Mouse (Mus musculus) spleen, postnatal 10 days (tissue): Measurements from ENCODE around the gene Dcps.
A peak's percentile ranks its signal among the peaks of the same experiment; 100 is the strongest.

Source experiments
- DNase-seq, 2 experiments: peaks; one replicate each; pipeline ENCODE4 v3.0.0; 2021 to 2022; ENCODE audit warnings: low spot score in 2 of 2

The Dcps gene

DNA sequence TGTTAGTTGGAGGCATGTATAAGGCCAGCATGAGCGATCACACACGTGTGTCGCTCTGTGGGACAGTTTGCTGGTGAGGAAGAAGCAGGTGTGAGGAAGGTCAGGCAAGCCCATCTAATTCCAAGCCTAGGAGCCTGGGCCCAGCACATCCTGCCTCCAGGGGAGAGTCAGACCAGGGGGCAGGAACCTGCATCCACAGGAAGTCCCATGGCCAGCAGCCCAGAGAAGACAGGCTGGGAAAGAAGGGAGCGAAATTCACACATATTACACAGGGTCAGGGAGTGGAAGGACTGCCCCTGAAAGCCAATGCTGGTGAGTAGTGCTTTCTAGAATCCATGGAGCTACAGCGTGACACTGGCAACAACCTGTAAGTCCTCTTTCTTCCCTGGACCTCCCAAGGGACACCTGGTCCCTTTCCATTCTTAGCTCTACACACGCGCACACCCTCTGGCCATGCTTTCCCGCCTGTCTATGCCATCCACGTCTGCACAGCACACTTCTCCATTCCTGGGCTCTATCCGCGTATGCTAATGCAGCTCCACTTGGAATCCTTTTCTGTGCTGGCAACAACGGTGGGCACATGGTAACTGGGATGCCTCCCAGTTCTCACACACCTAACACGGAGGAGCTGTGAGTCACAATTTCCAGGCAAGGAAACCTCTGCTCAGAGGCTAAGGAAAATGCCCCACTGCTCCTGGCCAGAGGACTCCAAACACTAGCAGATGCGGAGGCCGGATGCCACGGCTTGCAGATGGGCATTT lies 44.0 kb downstream of the Dcps start:
- no peak for DNase-seq

DNA sequence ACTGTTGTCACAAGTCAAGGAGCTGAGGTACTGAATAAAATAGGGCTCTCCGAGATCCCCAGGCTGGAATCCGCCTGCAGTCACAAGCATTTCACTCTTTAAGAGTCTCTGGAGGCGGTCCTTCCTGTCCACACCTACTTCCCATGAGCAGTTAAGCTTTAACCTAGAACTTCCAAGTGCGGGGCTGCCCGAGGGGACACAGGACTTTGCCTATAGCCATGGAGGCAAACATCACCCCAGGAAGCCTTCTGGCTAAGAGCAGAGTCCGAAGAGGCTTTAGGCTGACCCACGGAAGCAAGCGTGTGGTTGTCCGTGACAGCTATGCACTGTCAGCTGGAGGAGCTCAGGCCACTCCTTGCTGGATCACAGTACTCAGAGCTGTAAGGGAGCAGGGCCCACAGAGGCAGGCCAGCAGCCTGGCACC lies 46.9 kb downstream of the Dcps start:
- DNase-seq, result no peak

DNA sequence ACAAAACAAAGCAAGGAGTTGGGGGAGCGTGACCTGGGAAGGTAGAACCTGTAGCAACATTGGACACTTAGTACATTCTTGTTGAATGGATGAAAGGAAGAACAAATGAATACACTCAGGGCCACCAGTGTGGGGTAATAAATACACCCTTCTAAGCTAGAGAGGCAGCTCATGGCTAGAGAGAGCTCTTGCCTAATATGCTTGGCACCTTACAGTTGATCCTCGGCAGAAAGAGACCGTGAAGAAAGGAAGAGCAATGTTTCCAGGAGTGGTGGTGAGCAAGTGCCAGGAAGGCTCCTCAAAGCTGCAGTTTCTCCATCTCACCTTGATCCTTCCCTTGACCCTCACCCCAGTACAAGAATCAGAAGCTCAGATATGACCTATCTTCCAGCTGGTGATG lies 47.3 kb downstream of the Dcps start:
- DNase-seq, result no peak

DNA sequence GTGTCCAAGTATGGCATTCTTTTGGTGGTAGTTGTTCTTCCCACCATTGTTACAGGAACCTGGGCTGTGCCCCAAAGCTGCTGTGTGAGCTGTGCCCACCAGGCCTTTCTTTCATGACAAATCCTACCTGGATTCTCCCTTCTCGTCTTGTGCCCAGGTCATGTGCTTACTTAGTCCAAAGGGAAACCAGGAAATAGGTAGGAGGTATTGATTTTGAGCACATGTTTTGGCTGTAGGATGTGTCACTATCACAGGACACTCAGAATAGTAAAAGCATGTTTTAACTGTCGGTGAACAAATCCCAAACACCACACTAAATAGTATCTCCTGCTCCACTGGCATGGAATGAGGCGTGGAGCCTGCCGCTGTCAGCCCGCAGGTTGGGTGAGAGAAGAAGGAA lies 48.3 kb downstream of the Dcps start:
- DNase-seq, result no peak

DNA sequence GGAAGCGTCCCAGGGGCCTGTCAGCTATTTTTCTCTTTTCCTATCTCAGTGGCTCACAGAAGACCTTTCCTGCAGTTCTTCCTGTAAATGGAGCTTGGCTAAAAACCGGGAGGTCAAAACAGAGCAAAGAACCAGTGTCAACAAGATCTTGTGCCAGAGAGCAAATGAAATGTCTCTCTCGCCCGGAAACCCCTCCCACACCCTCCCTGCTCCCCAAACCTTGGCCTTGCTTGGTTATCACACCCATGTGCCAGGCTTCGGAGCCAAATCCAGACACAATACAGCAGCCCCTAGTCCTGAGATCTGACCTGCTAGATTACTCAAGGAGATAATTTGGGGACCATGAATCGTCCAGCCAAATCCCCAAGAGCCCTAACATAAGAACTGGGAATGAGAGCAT lies 48.7 kb downstream of the Dcps start:
- no peak for DNase-seq

DNA sequence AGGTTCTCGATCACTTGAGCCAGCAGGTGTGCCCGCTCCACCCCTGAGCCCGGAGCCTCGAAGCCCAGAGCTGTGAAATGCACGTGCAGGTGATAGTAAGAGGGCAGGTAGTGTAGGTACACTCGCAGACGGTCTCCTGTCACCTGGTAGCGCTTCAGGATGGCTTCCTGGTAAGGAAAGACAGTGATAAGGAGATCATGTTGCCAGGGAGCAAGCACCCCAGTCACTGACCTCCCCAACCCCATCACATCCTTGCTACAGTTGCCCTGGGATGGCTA lies 51.2 kb downstream of the Dcps start:
- no peak for DNase-seq

DNA sequence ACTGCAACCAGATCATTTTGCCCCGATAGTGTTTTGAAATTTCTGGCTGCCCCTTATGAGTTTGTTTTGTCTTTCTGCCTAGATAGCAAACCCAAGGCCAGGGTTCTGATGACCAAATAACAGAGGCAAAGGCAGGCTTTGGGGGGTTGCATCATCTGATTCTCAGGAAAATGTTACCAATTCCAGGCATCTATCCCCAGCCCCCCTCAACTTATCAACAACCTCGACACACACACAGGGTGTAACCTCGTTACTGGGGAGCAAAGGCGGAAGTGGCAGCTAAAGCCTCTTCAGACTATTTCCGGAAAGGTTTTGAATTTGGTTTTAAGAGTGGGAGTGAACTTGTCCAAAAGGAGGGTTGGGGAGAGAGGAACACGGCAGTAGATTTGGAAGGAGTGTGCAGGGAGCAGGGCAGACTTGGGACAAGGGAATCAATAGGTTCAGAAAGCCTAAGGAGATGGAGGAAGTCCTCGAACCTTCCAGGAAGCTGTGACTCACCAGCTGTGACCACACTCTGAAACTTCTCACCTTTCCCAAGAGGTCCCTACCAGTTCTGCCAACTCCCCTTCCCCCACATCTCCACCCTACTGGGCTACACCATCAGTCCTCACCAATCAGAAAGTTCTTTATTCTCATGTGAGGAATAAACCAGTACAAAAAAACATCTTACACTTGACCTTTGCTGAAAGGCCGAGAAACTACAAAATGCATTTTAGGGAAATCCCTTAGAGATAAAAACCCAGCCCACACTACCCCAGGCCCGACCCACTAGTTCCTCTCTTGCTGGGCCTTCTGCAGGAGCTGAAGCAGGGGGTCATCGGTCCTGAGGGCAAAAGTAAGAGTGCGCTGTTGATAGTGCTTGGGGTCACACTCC lies 51.8 kb downstream of the Dcps start:
- peak; percentile 44 to 60 for DNase-seq

DNA sequence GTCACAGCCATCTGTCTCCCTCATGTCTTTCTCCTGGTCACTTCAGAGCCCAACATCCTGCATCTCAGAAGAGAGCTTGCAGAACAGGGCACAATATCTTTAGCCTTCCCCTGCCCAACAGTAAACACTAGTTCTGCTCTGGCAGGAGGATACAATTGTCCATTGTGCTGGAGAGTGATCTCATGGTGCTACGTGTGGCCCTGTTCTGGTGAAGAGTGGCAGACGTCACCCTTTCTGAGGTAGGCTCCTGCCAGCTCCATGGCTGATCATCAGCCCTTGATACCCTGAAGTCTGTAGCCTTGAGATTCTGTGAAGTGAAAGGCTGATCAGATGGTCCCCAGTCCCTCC lies 52.4 kb downstream of the Dcps start:
- no peak for DNase-seq

DNA sequence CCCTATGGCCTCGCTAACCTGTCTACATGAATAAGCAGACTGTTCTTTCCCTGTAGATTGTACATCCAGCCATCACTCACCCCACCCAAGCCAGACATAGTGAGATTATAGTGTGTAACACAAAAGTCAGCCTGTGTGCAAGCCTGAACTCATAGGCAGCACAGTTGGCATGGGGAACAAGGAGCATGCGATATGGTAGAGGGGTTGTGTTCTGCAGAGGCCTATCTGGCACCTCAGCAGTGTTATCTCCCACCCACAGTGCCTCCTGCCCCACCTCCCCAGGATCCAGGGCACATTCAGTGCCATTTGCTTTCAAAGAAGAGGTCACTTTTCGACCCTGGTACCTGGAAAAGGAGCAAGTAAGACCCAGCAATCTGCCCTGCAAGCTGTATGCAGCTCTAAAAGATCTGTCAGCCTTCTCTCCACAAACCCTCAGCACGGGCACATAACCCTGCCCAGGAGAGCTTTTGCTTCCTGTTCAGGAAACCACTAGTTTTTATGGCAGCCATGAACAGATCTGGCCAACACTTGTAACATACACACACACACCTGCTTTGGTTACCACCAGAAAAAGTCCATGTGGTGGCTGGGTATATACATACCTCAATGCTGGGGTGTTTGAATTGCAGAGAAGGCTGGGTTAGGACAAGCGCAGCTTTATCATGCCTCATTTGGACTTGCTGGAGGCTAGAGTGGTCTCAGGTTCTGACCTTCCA lies 53.2 kb downstream of the Dcps start:
- peak; percentile 58 to 72 for DNase-seq

DNA sequence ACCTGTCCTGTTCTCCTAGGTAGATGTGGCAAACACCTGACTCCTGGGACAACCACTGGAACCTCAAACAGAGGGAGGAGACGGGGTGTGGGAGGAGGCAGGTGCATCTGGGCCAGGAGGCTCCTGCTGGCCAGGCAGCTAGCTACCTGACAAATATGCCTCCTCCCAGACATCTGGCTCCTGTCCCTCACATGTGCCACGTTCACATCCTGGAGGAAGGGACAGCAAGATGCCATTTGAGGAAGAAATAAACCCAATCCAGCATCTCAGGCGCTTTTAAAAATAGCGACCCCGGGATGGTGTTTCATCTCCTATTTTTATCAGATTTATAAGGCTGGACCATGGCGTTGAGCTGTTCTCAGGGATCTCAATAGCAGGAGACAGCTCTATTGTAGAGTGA lies 56.7 kb downstream of the Dcps start, which contains the start of gene St3gal4:
Gene St3gal4, minus strand, starts transcription at position 101 of the 400 bp plus-strand sequence.
- DNase-seq, result no peak

DNA sequence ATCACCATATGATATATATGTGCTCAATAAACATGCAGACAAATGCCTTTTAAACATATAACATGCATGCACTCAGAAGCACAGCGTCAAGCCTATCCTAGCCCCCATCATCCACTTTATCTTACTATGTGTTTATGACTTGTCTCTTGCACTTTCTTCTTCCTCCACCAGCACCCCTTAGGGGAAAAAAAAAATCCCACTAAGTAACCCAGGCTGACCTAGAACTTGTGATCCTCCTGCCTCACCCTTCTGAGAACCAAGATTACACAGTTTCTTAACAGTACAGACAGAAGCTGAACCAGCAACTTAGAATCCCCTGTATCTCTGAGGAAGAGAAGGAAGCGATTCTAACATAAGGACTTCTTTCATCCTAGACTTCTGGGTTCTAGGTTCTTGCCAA lies 57.3 kb downstream of the Dcps start:
- no peak for DNase-seq

DNA sequence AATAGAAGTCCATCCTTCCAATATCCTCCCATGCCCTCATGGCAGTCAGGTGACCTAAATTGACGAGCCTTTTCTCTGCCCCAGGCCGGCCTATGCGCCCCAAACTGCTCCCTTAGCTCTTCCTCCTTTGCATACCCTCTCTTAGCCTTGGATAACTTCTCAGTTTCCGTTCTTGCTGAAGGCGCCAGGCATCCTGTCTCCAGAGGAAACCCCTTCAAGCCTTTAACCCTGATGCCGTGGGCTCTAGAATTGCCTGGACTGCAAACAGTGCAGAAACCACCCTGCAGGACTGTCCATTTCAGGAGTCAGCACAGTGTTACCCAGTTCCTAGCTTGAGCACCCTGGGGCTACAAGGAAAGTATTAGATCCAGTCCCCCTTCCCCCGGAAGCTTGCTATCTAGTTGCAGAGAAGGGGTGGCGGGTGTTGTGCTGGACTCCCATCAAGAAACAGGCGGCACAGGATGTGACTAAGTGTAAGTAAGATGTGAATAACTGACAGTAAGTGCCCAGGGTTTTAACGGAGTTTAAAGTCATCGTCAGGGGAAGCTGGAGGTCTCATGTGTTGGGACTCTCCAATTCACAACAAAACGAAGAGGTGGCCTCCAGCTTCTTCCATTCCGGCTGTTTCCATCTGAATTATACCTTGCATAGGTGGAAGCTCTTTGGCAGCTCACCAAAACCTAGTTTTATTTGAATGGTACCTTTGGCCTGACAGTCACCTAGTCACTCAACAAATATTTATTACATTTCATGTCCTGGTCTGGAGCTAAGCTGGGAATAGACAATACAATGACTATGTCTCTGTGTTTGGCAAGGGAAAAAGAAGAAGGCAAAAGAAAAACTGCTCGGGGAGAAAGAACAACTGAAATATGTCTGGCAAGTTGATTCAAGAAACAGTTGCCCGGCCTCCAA lies 58.2 kb downstream of the Dcps start:
- peak; percentile 62 to 66 for DNase-seq

DNA sequence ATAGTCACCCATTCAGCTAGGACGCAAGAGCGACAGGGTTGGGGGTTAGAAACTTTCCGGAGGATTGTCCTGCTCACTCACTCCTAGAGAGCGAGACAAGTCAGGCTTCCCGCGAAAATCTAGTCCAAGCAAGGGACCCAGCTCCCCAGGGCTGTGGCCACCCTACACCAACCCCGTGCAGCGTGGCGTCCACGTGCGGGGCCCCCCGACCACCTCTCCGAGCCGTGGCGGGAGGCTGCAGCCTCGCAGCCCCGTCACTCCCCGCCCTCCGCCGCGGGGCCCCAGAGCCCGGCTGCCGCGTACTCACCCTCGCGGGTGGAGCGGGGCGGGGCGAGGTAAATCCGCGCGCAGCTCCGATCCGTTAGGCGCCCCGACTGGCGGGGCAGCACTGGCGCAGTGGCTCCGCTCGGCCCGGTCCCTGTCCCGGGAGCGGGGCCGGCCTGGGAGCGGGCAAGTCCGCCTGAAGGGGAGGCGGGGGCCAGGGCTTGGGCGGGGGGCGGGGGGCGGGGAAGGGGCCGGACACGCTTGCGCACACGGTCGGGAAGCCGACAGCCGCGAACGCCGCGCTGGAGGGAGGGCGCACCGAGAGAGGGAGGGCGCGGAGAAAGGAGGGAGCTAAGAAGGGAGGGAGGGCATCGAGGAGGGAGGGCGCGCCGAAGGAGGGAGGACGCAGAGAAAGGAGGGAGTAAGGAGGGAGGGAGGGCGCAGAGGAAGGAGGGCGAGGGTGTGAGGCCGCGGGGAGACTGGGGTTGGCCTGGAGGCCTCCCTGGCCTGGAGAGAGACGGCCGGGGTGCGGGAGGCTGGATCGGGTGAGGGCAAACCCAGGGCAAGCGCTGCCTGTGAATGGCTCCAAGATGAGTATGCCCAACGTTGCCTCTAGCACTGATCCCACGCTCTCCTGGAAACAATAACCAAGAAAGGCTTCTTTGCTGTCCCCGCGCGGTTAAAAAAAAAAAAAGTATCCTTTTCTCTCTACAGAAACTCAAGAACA lies 59.2 kb downstream of the Dcps start:
- DNase-seq, result peak; percentile 84 to 87

DNA sequence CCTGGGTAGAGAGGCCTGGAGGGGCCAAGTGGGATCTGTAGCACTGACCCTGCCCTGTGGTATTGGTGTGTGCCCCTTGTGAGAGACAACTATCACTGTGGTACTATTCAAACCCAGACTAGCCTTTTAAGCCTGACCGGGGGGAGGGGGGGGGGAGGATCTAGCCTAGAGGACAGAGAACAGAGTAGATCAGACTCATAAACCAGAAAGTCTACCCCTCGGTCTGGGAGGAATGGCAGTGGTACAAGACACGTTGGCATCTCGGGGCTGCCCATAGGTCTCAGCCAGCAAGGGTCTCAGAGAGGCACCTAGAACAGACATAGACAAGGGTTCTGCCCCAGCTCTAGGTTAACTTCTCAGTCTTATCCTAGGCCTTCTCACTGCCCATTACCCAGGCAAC lies 60.1 kb downstream of the Dcps start:
- no peak for DNase-seq

DNA sequence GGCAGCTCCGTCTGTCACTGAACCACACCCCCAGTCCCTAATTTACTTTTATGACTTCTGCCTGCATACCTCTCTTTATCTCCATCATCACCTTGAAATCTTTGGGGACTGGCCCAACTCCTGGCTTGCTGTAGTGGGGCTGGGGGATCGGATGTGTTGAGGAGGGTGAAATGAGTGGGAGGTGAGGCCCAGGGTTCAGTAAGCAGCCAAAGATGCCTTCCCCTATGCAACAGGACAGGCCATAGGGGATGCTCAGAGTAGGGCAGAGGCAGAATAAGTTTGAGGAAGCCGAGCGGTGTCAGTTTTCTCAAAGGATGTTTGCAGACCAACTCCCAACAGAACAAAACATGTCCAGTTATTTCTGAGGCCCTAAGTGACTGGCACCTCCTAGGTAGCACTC lies 60.6 kb downstream of the Dcps start:
- no peak for DNase-seq

DNA sequence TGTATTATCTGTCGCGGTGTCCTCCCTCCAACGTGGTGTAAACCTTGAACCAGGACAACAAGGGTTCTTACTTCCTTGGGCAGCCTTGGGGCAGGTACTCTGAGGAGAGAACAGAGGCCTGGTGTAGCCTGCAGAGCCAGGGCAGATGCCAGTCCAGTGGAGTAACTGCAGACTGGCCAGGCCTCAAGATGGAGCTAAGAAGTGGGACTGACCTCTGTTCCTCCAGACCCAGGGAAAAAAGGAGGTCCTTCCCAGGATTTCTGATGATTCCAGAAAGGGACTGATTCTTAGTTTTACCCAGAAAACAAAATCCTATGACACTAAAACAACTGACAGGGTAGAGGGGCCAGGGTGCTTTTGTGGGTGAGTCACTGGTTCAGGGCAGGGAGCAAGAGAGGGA lies 61.6 kb downstream of the Dcps start:
- DNase-seq, result no peak

DNA sequence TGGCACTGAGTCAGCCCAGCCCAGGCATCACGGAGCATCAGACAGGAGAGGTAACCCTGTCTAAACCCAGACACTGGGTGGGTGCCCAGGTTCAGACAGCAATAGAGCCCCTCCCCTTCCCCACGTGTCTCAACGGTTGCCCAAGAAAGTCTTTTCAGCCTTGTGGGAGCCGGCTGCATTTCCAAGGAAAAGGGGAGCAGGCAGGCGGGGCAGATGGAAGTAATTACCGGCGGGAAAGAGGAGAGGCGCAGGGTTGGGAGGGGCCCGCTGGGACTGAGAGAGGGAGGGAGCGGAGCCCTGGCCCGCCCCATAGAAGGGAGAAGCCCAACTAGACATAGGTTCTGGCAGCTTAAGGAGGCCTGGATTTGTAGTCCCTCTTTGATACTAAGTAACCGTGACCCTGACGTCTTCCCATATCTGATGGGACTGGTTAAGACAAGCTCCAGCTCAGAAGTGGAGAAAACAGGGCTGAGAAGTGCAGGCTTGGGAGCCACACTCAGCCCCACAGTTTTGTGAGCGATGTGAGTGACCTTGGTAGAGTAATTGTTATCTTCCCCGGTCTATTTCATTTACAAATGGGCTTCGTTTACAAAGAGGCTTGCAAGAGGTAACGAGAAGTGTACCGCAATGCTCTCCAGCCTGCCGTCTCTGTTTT lies 63.8 kb downstream of the Dcps start:
- no peak for DNase-seq

DNA sequence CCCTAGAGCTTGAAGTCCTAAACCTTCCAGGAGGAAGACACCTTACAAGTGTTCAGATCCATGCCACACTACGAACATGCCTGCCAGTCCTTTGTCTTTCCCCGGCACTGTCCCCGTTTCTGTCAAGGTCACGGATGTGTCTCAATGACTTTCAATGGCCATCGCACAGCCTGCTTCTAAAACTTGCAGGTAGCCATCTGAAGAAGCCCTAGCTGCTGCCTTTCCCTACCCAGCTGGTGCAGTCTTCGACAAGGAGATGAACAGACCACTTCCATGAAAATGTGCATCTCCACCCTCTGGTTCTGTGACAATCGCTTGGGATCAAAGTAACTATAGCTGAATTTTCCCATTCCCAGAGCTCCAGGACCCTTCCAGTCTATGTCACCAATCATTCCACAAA lies 64.4 kb downstream of the Dcps start:
- no peak for DNase-seq

DNA sequence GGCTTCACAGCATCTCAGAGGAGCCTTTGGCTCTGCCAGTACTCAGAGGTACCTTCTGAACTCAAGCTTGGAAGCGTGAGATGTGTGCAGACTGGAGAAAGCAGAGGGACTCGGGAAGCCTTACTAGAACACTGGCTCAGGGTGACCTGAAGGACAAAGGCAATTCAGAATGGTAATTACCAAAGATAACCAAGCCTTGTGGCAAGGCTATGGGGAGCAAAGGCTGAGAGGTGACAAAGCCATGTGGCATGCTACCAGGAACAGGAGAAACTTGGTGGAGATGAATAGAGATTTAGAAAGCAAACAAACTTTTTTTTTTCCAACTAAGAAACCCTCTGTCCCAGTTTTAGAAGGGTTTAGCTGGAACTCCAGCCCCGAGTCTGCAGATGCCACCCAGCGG lies 65.3 kb downstream of the Dcps start:
- no peak for DNase-seq

DNA sequence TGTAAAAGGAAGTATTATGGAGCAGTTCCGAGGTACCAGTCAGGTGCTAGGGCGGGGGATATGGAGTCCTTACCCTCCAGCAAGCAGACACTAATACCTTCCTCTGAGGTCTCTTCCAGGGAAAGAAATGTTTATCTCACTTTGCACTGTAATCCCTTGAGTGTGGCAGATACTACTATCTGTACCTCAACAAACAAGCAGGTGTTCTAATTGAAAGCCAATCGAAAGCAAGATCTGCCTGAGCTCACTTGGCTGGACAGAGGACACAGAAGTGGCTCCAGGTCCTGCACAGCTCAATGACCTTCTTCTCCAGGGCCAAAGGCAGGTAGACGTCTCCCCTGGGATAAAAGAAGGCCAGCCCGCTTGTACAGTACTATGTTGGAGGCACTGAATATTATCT lies 65.8 kb downstream of the Dcps start:
- DNase-seq, result no peak
